Mouse (Mus musculus) spleen, adult 12 weeks (tissue): Measurements from ENCODE around the gene Acaca.

Experiments
- DNase-seq: peaks from one replicate; pipeline ENCODE4 v3.0.0; 2022; ENCODE audit warnings: low spot score

The Acaca gene

GRCm38 (mm10) chr11:84128943-84129798, at the start of gene Acaca, which contains the start of gene Tada2a:
Acaca (plus strand) TSS chr11:84129672.
Tada2a (minus strand) TSS chr11:84129600.
- DNase-seq = peak; percentile 80

- DNase-seq = no peak
Measured at GRCm38 (mm10) chr11:84079887-84080286, 49.6 kb upstream of the Acaca start.

- no peak for DNase-seq
Measured at GRCm38 (mm10) chr11:84080327-84080726, 49.1 kb upstream of the Acaca start.

GRCm38 (mm10) chr11:84081901-84082300, 47.6 kb upstream of the Acaca start:
- no peak for DNase-seq

- DNase-seq = no peak
Measured at GRCm38 (mm10) chr11:84090572-84090971, 38.9 kb upstream of the Acaca start.

- DNase-seq = no peak
Measured at GRCm38 (mm10) chr11:84095084-84095483, 34.4 kb upstream of the Acaca start.

GRCm38 (mm10) chr11:84097251-84097998, 32.0 kb upstream of the Acaca start:
- DNase-seq = no peak

GRCm38 (mm10) chr11:84101182-84101581, 28.3 kb upstream of the Acaca start:
- no peak for DNase-seq

DNA sequence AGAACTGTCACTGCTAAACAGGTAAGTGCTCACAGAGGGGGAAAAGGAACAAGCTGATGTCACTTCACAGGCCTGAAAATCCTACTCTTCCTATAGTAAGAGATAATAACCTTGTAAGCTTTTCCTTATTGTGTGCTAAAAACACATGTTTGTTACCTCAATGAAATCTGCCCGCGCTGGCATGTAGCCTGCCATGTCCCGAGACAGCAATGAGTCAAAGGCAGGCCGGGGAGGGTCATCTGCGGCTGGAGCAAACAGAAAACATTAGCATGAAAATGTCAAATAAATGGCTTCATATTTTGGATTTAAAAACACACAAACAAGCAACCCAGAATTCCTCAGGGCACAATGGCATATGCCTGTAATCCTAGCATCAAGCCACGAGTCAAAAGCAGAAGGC, 25.4 kb upstream of the Acaca start:
- DNase-seq = no peak

DNA sequence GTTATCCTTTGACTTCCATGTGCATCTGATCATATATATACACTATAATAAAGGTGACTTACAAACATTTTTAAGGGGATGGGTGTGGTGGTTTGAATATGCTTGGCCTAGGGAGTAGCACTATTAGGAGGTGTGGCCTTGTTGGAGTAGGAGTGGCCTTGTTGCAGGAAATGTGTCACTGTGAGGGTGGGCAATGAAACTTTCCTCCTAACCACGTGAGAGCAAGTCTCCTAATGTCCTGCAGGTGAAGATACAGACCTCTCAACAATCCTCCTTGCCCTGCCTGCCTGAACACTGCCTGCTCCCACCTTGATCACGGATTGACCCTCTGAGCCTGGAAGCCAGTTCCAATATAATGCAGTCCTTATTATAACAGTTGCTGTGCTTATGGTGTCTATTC, 22.3 kb upstream of the Acaca start:
- no peak for DNase-seq

- no peak for DNase-seq
Measured at GRCm38 (mm10) chr11:84113623-84114022, 15.8 kb upstream of the Acaca start.

GRCm38 (mm10) chr11:84115646-84116045, 13.8 kb upstream of the Acaca start:
- no peak for DNase-seq

DNA sequence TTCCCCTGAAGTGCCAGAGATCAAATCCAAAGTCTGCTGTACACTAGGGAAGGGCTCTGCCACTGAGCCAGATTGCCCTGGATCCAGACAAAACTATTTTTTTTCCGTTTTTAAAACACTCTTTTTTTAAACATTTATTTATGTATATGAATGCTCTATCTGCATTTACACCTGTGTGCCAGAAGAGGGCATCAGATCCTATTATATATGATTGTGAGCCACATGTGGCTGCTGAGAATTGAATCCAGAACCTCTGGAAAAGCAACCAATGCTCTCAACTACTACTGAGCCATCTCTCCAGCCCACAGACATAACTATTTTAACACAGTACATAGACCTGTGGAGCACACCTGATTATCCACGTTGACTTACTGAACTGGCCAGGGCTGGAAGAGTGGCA, 13.3 kb upstream of the Acaca start:
- no peak for DNase-seq

DNA sequence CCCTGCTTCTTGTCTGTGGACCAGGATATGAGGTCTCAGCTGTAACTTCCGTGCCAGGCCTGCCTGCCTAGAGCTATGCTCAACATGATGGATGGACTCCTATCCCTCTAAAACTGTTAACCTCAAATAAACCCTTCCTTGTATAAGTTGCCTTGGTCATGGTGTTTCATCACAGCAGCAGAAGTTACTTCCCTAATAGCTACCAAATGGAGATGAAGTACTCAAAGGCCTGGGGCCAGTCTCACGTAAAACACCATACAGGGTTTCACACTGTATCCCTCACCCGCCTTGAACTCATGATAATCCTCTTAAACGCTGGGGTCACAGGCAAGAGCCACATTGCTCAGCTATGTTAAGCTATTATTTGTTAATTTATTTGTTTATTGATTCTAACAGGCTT, 12.0 kb upstream of the Acaca start:
- no peak for DNase-seq

DNA sequence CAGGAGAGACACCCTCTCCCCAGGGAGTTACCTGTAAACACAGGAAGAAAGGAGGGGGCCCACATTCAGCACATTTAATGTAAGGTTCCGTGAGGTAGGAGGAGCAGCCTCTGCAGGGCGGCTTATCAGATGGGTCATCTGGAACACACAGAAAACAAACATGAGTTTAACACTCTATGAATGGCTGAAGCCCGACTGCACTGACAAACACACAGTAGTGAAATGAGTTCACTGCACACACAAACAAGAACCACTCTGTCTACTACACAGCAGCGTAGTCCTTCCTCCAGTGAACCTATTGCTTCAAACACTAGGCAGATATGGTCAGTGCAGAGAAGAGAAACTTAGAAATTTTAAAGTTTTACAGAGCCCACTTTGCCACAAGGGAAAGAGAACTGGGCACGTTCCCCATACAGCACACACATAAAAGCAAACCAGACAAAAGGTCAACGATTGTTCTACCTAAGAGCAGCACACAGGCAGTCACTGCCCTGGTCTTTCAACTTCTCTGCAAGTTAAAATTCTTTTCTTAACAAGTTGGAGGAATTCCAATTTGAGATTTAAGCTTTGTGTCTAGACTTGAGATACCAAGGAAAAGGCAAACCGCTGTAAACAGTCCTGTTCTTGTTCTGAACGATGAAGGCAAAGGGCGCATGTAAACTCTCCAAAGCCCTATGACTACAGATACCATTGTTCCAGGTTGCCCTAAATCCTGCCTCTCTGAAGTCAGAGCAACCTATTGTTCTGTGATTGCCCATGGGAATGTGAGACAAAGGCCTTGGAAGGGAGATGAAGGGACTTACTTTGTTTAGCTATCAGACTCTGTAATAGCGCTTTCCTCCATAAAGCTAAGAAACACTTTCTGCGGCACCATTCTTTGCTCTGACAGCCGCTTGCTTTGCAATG, 8.2 kb upstream of the Acaca start:
- DNase-seq = no peak

DNA sequence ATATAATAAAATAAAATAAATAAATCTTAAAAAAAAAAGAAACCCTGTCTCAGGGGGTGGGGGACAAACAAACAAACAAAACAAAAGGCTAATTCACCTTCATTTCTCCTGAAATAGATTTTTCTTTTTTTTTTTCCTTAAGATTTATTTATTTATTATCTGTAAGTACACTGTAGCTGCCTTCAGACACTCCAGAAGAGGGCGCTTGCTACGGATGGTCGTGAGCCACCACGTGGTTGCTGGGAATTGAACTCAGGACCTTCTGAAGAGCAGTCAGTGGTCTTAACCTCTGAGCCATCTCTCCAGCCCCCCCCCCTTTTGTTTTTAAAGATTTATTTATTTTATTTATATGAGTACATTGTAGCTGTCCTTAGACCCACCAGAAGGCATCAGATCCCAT, 1.5 kb upstream of the Acaca start:
- no peak for DNase-seq

- no peak for DNase-seq
Measured at GRCm38 (mm10) chr11:84129799-84130185, 320 bp downstream of the Acaca start.

- DNase-seq = no peak
Measured at GRCm38 (mm10) chr11:84134331-84134860, 4.9 kb downstream of the Acaca start.

DNA sequence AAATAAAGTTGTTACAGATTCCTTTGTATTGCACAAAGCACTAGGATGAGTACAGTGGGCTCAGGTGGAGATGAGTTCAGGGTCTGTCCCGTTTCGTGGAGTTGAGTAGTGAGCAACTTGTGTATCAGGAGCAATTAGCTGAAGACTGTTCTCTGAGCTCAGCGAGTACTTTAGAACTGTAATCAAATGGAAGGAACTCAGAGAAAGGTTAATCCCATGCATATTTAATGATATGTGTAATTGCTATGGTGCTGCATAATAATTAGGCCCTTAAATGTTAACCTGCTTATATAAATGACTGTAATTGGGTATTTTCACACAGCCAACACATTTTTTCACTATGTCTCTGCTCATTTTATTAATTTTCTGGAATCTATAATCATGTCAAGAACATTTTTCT, 7.0 kb downstream of the Acaca start:
- DNase-seq = no peak

- DNase-seq = peak; percentile 12
Measured at GRCm38 (mm10) chr11:84141752-84142151, 12.3 kb downstream of the Acaca start.

- no peak for DNase-seq
Measured at GRCm38 (mm10) chr11:84145201-84145798, 15.8 kb downstream of the Acaca start.

DNA sequence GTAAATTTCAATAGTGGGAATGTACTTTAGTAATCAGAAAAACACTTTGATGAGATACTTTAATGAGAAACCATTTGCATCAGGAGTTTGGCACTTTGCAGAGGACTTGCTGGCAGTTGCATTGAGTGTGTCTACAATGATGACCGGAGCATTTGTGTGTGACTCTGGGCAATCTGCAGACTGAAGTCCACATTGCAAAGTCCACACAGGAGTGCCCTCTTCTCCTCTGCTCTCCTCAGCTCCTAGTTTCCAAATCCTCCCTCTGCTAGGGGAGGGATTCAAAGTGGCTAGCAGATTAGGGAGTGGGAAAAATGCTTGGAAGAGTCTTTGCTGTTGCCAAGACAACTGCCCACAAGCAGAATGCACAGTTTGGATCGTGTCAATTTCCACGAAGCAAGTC, 16.6 kb downstream of the Acaca start:
- DNase-seq = no peak
